16 mouse cellular contexts compared by ENCODE assay signal in the genomic region with DNA sequence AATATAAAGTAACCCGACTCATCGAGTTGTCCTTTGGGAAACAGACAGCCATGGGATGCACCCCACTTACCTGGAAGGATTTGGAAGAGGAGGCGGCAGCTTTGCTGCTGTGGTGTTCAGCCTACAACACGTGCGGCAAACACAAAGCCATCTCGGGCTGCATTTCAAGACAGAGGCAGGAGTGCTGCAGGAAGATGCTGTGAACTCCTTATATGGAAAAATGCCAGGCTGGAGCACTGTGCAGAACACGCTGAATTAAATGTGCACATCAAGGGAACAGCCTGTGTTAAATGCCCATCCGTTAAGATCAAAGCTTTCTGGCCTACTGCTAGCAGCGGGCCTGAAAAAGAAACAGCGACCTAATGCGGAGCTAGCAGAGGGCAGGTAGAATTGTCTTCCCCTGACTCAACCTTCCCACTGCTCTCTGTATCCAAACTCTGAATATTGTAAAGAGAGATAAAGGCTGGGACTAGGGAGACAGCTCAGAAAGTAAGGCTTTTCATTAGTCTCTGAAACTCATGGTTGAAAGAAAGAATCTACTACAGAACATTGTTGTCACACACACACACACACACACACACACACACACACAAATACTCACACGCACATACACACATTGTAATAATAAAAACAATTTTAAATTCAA.
DNase-seq lines count a peak whose midpoint lies in the region; ATAC-seq and TF ChIP-seq lines count a peak whose summit lies in the region.
"Had no signal": no experiment of that assay in that cellular context is flagged by ENCODE, and none has a peak within 500 bp of the region (broad histone marks: within the 10 kb centered on the region; RNA-seq: fewer than 3 reads in every experiment).

No protein-coding gene starts in this region.

- peak overlapping the region; percentile 74 for H3K27ac ChIP-seq in hindbrain, postnatal 0 days
- H3K27ac ChIP-seq: heart, embryonic 15.5 days; kidney, postnatal 0 days had no signal

- no peaks in the 10 kb centered on the region for H3K36me3 ChIP-seq in hindbrain, postnatal 0 days (ENCODE audit: insufficient read depth, low read length)
- H3K36me3 ChIP-seq: heart, embryonic 15.5 days had no signal

- no peak for TF ChIP-seq POLR2A in brain, embryonic 14.5 days (IDR thresholded peaks at IDR 0.05; ENCODE audit: borderline replicate concordance, extremely low read depth, insufficient read depth, insufficient read length, poor library complexity, severe bottlenecking)

- no peak for TF ChIP-seq CTCF in brain, embryonic 14.5 days (IDR thresholded peaks at IDR 0.05; ENCODE audit: borderline replicate concordance, extremely low read depth, insufficient read depth, insufficient read length)
- TF ChIP-seq CTCF in hindbrain, postnatal 0 days (IDR thresholded peaks at IDR 0.05; ENCODE audit: low read depth), result no peak

- no peaks in the 10 kb centered on the region for H3K9me3 ChIP-seq in hindbrain, postnatal 0 days (ENCODE audit: low read length)
- H3K9me3 ChIP-seq: heart, embryonic 15.5 days had no signal

- 34% methylated on average over 12 of the region's 12 CpGs for WGBS in hindbrain, postnatal 0 days

- DNase-seq in layer of hippocampus, adult 9-11 months, result peak; percentile 14
- no peak for DNase-seq in layer of hippocampus, postnatal 14 days (ENCODE audit: low spot score in 2 of 2)
- DNase-seq in R1 (ENCODE audit: low read depth, low spot score), result peak; percentile 11
- peak; percentile 89 for DNase-seq in brain, embryonic 14.5 days (ENCODE audit: low read depth)
- peak; percentile 81 for DNase-seq in hindbrain, postnatal 0 days (ENCODE audit: low spot score)
- no peak for DNase-seq in thymus, postnatal 14 days
- no peak for DNase-seq in B cell, adult 2 months
- DNase-seq: adrenal gland, postnatal 14 days; cerebellum, adult 11 months; embryo, embryonic 11 days; gastrocnemius, postnatal 25 days had no signal

- no peaks in the 10 kb centered on the region for H3K27me3 ChIP-seq in hindbrain, postnatal 0 days (ENCODE audit: insufficient read depth, low read length)
- H3K27me3 ChIP-seq: CH12.LX; heart, embryonic 15.5 days had no signal

- peak; percentile 83 for ATAC-seq in hindbrain, postnatal 0 days
- ATAC-seq in frontal cortex, adult (ENCODE audit: low TSS enrichment), result no peak
- ATAC-seq: Patski had no signal

- H3K4me1 ChIP-seq in hindbrain, postnatal 0 days (ENCODE audit: insufficient read depth, low read length), result 0 out of 2 replicates have a peak, but pooled peaks cover 5% of the 10 kb centered on the region
- H3K4me1 ChIP-seq: heart, embryonic 15.5 days had no signal

- peak overlapping the region; percentile 30; the same call in 1 of the 2 replicates for H3K9ac ChIP-seq in hindbrain, postnatal 0 days (replicated peaks; ENCODE audit: low read length)
- H3K9ac ChIP-seq: heart, embryonic 15.5 days had no signal

- peak overlapping the region; percentile 24; the same call in 1 of the 2 replicates for H3K4me2 ChIP-seq in hindbrain, postnatal 0 days (ENCODE audit: low read depth, low read length)
- H3K4me2 ChIP-seq: heart, embryonic 15.5 days had no signal

- no peak overlapping the region for H3K4me3 ChIP-seq in hindbrain, postnatal 0 days (ENCODE audit: low read length)
- H3K4me3 ChIP-seq: heart, embryonic 15.5 days had no signal

Comparison
In these comparisons a context has a peak if more than half of its experiments do, and no peak if none do; other contexts are left out.
1. DNase-seq: peak in layer of hippocampus, adult 9-11 months (single experiment), R1 (single experiment), brain, embryonic 14.5 days (single experiment) and hindbrain, postnatal 0 days (single experiment); none in layer of hippocampus, postnatal 14 days (0 of 2), thymus, postnatal 14 days (single experiment) and B cell, adult 2 months (0 of 2).